Mouse (Mus musculus): ENCODE data around the gene Comt.
A peak's percentile ranks its signal among the peaks of the same experiment; 100 is the strongest.

Gene Comt

GRCm38 (mm10) chr16:18411026-18411649 is 15.5 kb downstream of the Comt start:
- DNase-seq (ENCODE audit: low read depth): no peak

- DNase-seq (ENCODE audit: low read depth): no peak
Measured at GRCm38 (mm10) chr16:18410418-18410817, 16.2 kb downstream of the Comt start.

DNA sequence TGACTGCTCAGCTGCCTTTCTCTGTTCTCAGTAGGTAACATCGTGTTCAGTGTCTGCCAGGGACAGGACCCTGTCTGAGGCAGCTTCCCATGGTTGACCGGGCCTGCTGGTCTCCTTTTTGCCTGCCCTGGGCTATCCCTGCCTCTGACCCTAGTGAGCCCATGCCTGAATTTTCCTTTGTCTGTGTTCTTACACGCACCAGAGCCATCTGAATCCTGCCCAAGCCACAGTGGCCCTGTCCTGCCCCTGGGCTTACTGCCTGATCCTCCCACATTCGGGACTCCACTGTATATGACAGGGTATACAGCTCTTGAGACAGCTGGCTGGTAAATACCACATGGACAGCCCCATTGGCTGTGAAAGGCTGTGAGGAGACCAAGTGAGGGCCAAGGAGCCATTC is 16.9 kb downstream of the Comt start:
- no peak for DNase-seq (ENCODE audit: low read depth)

GRCm38 (mm10) chr16:18407912-18408311 is 18.7 kb downstream of the Comt start:
- DNase-seq (ENCODE audit: low read depth): no peak

GRCm38 (mm10) chr16:18406293-18406692 is 20.4 kb downstream of the Comt start:
- no peak for DNase-seq (ENCODE audit: low read depth)

DNA sequence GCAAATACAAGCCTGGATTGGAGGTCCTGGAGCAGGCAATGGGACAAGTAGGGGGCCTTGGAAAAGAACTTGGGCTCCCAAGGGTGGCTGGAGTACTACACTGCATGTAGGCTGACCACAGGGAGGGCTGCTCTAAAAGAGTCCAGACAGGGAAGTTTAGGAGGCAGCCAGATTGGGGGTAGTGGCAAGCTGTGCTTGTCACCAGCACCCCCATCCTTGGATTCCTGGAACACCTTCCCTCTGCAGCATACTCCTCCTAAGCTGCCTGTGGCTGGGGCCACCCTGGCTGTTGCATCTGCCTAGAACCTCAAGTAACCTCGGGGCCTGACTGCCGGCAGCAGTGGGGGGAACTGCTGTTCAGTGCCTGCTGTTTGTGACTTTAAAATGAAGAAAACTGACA is 20.8 kb downstream of the Comt start:
- no peak for DNase-seq (ENCODE audit: low read depth)

- no peak for DNase-seq (ENCODE audit: low read depth)
Measured at GRCm38 (mm10) chr16:18405091-18405854, 21.4 kb downstream of the Comt start.

DNA sequence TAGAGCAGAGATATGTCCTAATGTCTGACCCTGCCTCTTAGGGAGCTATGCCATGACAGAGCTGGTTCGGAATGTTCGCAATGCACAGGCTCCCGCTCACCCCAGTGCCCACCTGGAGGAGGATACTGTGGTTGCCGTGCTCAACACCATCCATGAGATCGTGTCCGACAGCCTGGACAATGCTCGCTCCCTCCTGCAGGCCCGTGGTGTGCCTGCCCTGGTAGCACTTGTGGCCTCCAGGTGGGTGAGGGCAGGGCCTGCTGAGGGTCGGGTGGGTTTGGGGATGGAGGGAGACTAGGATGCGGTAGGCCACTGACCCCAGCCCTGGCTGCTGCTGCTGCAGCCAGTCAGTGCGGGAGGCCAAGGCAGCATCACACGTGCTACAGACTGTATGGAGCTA is 23.4 kb downstream of the Comt start:
- DNase-seq (ENCODE audit: low read depth): no peak

DNA sequence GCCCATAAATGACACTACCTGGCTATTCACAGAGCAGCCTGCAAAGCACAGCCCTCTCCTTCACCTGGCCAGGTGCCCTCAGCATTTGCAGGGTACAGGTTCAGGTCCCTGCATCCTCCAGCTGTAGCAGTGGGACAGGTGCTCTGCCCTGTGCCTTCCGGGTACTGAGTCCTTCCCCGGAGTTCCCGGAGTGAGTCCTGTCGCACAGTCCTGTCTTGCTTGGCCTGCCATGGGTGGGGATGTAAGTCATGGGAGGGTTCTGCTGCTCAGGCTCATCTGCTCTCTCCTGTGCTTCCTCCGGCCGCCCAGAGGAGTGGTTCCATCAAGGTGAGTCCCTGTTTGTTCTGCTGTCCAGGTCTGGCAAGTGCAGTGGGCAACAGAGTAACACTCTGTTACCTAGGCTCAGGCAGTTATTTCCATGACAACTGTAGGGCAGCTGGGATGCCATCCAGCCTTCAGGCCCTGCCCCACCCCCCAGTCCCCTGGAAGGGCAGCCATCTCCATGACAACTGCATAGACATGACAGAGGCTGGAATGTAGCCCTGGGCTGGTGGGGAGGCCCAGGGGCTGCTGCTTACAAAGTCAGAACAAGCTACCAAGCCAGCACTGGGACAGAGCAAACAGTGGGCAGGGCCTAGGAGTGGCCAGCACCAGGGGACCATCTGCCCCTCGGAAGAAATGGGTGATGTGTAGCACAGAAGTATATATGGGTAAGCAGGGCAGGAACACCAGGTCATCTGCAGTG is 26.0 kb downstream of the Comt start:
- no peak for DNase-seq (ENCODE audit: low read depth)

GRCm38 (mm10) chr16:18400028-18400427 is 26.6 kb downstream of the Comt start:
- DNase-seq (ENCODE audit: low read depth): no peak

- no peak for DNase-seq (ENCODE audit: low read depth)
Measured at GRCm38 (mm10) chr16:18396791-18397621, 29.6 kb downstream of the Comt start.

DNA sequence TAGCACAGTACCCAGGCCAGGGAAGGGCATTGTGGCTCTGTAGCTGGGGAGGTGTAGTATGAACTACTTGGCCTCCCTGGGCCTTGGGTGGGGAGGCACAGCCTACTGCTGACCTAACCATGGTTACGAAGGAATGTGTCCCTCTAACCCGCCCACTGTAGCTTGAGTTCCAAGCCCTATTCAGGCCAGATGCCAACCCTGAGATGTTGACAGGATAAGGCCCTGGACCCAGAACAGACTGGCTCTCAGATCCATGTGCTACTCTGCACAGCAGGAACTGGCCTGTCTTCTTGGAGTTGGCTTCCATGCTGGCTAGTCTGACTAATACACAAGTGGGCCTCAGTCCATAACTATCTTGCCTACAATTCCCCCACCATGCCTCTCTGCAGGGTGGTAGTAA is 30.5 kb downstream of the Comt start:
- DNase-seq (ENCODE audit: low read depth): no peak

DNA sequence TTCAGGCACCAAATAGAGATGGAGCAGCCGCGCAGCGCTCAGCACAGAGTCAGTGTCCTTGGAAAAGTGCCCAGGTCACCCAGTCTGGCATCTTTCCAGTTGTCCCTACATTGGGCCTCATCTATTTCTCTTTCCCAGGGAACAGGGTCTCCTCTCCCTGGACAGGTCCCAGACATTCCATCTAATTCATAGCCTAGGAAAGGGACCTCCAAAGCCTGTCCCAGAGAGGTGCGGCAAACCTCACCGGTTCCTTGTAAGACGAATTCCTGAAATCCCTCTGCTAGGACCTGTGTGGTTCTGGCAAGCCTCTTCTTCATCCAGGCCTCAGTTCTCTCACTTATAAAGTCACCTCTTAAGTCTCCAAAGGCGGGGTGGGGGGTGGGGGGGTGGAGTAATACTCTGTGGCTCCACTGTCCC is 31.0 kb downstream of the Comt start:
- no peak for DNase-seq (ENCODE audit: low read depth)

GRCm38 (mm10) chr16:18394777-18395619 is 31.7 kb downstream of the Comt start:
- no peak for DNase-seq (ENCODE audit: low read depth)

- no peak for DNase-seq (ENCODE audit: low read depth)
Measured at GRCm38 (mm10) chr16:18394056-18394455, 32.6 kb downstream of the Comt start.

- DNase-seq (ENCODE audit: low read depth): no peak
Measured at GRCm38 (mm10) chr16:18393595-18393994, 33.1 kb downstream of the Comt start.

GRCm38 (mm10) chr16:18392469-18393426 is 33.9 kb downstream of the Comt start:
- peak; percentile 61 for DNase-seq (ENCODE audit: low read depth)

DNA sequence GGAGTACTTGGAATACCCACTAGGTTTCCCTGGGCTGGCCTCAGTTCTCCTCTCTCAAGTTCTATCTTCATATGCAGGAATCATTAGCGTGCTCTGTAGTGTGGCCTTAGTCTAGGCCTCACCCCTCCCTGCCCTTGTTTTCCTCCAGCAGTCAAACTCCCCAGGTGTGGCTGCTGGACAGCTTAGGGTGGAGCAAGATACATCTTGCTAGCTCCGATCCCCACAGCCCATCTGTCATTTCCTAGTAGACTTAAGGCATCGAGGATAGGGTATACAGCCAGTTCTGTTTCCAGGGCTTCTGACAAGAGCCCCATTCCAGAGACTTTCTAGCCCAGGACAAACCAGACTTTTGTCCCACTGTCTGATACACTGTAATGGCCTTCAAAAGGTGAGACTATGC is 34.9 kb downstream of the Comt start:
- DNase-seq (ENCODE audit: low read depth): no peak

- no peak for DNase-seq (ENCODE audit: low read depth)
Measured at GRCm38 (mm10) chr16:18391127-18391526, 35.5 kb downstream of the Comt start.

GRCm38 (mm10) chr16:18390399-18390798 is 36.3 kb downstream of the Comt start:
- DNase-seq (ENCODE audit: low read depth): no peak

Data from c-Kit-positive CD71-negative TER-119-negative erythroid progenitor cells, embryonic 14.5 days (primary cell).